Mouse (Mus musculus) ES-Bruce4 (cell line): Measurements from ENCODE around the gene Tmem30b. TPM values are rescaled to one million over a fixed set of nuclear protein-coding genes. Genes with fewer than 3 reads are reported as not detected.
"Not testable (repeated sequence)": the region's sequence is repeated elsewhere in the genome, so short reads cannot be mapped to it uniquely, and the experiment has no call there.

Experiments used
- H3K27ac ChIP-seq: 2 replicates; pipeline ENCODE4 v1.5.1; 2012; ENCODE audit warnings: low read length, inconsistent platforms; ENCODE audit not compliant: insufficient read depth
- H3K27me3 ChIP-seq: 2 replicates; pipeline ENCODE4 v1.6.1; 2012; ENCODE audit warnings: mild to moderate bottlenecking, low read length, inconsistent platforms; ENCODE audit not compliant: control insufficient read depth, poor library complexity, insufficient read depth, severe bottlenecking
- H3K36me3 ChIP-seq: 2 replicates; pipeline ENCODE4 v1.6.1; 2012; ENCODE audit warnings: inconsistent platforms, mild to moderate bottlenecking, low read length, moderate library complexity; ENCODE audit not compliant: control insufficient read depth, poor library complexity, insufficient read depth, severe bottlenecking
- H3K4me1 ChIP-seq: one replicate; pipeline ENCODE4 v1.8.1; 2011; ENCODE audit warnings: low read length; ENCODE audit not compliant: control insufficient read depth, insufficient read depth
- H3K4me3 ChIP-seq: 2 replicates; pipeline ENCODE4 v1.5.1; 2011; ENCODE audit warnings: low read depth, mild to moderate bottlenecking, low read length
- H3K9ac ChIP-seq: 2 replicates; pipeline ENCODE4 v1.6.1; 2012; ENCODE audit warnings: low read depth, mild to moderate bottlenecking, inconsistent platforms; ENCODE audit not compliant: poor library complexity, severe bottlenecking
- H3K9me3 ChIP-seq: replicated peaks from 2 replicates; pipeline ENCODE4 v1.6.1; 2012; ENCODE audit warnings: mild to moderate bottlenecking, low read length, inconsistent platforms; ENCODE audit not compliant: control insufficient read depth, poor library complexity, insufficient read depth, severe bottlenecking
- CTCF ChIP-seq: IDR thresholded peaks from one replicate; pipeline ENCODE4 v1.8.1; 2011; ENCODE audit warnings: low read depth, low read length
- EP300 ChIP-seq: IDR thresholded peaks from 2 replicates; pipeline ENCODE4 v1.6.1; 2011; ENCODE audit warnings: low read depth, low read length; ENCODE audit not compliant: insufficient read depth
- POLR2A ChIP-seq: IDR thresholded peaks from one replicate; pipeline ENCODE4 v1.8.1; 2011; ENCODE audit warnings: low read length; ENCODE audit not compliant: insufficient read depth
- polyA plus RNA-seq: library from polyadenylated mRNA; stranded (reverse); fragments of >200 nt; gene quantifications from 2 replicates; pipeline ENCODE4 v1.2.4, GENCODE M21; 2011; ENCODE audit warnings: low read depth; ENCODE audit not compliant: missing spikeins, insufficient read depth, insufficient read length

Tmem30b gene
- polyA plus RNA-seq, 1 experiment, result 13.5 TPM

GRCm38 (mm10) chr12:73539151-73539550 is 7.0 kb downstream of the Tmem30b start:
- H3K27me3 ChIP-seq, result no peaks in the 10 kb centered on the region
- H3K36me3 ChIP-seq, result no peaks in the 10 kb centered on the region
- H3K27ac ChIP-seq, result no peak overlapping the region
- no peak overlapping the region for H3K9ac ChIP-seq
- no peaks in the 10 kb centered on the region for H3K4me1 ChIP-seq
- no peak for TF ChIP-seq CTCF
- TF ChIP-seq POLR2A, result no peak
- TF ChIP-seq EP300, result no peak
- no peaks in the 10 kb centered on the region for H3K9me3 ChIP-seq
- H3K4me3 ChIP-seq, result no peak overlapping the region; the same call in 1 of the 2 replicates

- not testable (repeated sequence) for H3K9ac ChIP-seq, H3K4me1 ChIP-seq, H3K27ac ChIP-seq, H3K9me3 ChIP-seq, H3K27me3 ChIP-seq, H3K36me3 ChIP-seq
- peak overlapping the region; percentile 32; the same call in 1 of the 2 replicates for H3K4me3 ChIP-seq
Measured at GRCm38 (mm10) chr12:73538139-73538508, 8.1 kb downstream of the Tmem30b start.

GRCm38 (mm10) chr12:73537499-73538138 is 8.6 kb downstream of the Tmem30b start:
- no peak for TF ChIP-seq POLR2A
- TF ChIP-seq CTCF, result peak; percentile 51
- TF ChIP-seq EP300, result no peak
- no peaks in the 10 kb centered on the region for H3K9me3 ChIP-seq
- no peaks in the 10 kb centered on the region for H3K4me1 ChIP-seq
- no peaks in the 10 kb centered on the region for H3K36me3 ChIP-seq
- no peak overlapping the region for H3K27ac ChIP-seq
- no peaks in the 10 kb centered on the region for H3K27me3 ChIP-seq
- peak overlapping the region; percentile 32; the same call in 1 of the 2 replicates for H3K4me3 ChIP-seq
- H3K9ac ChIP-seq, result no peak overlapping the region

GRCm38 (mm10) chr12:73534591-73534990 is 11.6 kb downstream of the Tmem30b start:
- Histone ChIP-seq H3K4me3 (no peak overlapping the region), H3K27me3 (no peaks in the 10 kb centered on the region), H3K36me3 (no peaks in the 10 kb centered on the region), H3K9ac (no peak overlapping the region), H3K9me3 (no peaks in the 10 kb centered on the region), H3K4me1 (no peaks in the 10 kb centered on the region), H3K27ac (no peak overlapping the region)
- TF ChIP-seq CTCF (no peak), POLR2A (no peak), EP300 (no peak)

- Histone ChIP-seq H3K9me3 (no peaks in the 10 kb centered on the region), H3K9ac (no peak overlapping the region), H3K27me3 (no peaks in the 10 kb centered on the region), H3K4me3 (no peak overlapping the region), H3K4me1 (no peaks in the 10 kb centered on the region), H3K27ac (no peak overlapping the region), H3K36me3 (no peaks in the 10 kb centered on the region)
- TF ChIP-seq POLR2A (no peak), EP300 (no peak), CTCF (no peak)
Measured at GRCm38 (mm10) chr12:73531889-73532479, 14.2 kb downstream of the Tmem30b start.

- no peak overlapping the region for H3K4me3 ChIP-seq
- H3K27ac ChIP-seq, result no peak overlapping the region
- H3K4me1 ChIP-seq, result no peaks in the 10 kb centered on the region
- no peaks in the 10 kb centered on the region for H3K9me3 ChIP-seq
- H3K9ac ChIP-seq, result no peak overlapping the region
- TF ChIP-seq CTCF (no peak), EP300 (no peak), POLR2A (no peak)
- no peaks in the 10 kb centered on the region for H3K36me3 ChIP-seq
- no peaks in the 10 kb centered on the region for H3K27me3 ChIP-seq
Measured at GRCm38 (mm10) chr12:73529590-73529989, 16.6 kb downstream of the Tmem30b start.
